Mouse (Mus musculus): ENCODE data around the gene Map3k21. TPM values are rescaled to one million over a fixed set of nuclear protein-coding genes. Genes with fewer than 3 reads are reported as not detected.

The Map3k21 gene
- not detected in 2 replicates for total RNA-seq (2017)

GRCm38 (mm10) chr8:125910365-125911228, at the start of gene Map3k21:
Gene Map3k21, plus strand, starts transcription at chr8:125910450.
- peak; percentile 17; the same call in 1 of the 2 replicates for ATAC-seq (replicated peaks; ENCODE audit: low read depth, poor library complexity, severe bottlenecking)

GRCm38 (mm10) chr8:125866125-125866524, 44.1 kb upstream of the Map3k21 start:
- ATAC-seq (replicated peaks; ENCODE audit: low read depth, poor library complexity, severe bottlenecking) = no peak

DNA sequence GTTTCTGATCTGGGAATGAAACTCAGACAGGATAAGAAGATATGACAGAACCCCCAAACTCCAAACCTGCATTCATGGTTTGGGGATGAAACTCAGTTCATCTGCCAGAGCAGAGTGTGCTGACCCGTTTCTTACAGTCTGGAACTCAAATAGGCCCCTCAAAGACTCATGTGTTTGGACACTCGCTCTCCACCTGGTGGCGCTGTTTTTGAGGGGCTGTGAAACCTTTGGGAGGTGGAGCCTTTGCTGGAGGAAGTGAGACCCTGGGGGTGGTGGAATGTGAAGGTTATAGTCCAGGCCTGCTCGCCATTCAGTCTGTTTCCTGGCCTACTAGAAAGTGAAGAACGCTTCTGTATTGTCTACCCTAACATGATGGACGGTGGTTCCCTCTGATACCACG, 41.7 kb upstream of the Map3k21 start:
- ATAC-seq (replicated peaks; ENCODE audit: low read depth, poor library complexity, severe bottlenecking) = no peak

DNA sequence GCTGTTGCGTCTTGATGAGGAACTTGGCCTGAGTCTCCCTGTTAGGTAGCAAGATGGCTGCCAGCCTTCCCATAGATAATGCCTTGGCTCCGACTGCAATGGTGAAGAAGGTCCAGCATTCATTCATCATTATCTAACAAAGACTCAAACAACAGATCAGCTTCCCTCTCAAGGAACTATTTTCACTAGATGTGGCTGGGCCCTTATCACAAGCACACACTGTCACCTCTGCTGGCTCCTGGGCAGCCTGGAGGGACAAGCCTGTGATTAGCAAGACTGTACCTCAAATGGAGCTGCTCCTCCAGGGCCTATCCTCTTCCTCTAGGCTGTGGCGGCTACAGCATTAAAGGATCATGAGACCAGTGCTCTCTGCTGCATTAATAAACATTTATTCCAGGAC, 40.5 kb upstream of the Map3k21 start:
- ATAC-seq (replicated peaks; ENCODE audit: low read depth, poor library complexity, severe bottlenecking) = no peak; the same call in 1 of the 2 replicates

DNA sequence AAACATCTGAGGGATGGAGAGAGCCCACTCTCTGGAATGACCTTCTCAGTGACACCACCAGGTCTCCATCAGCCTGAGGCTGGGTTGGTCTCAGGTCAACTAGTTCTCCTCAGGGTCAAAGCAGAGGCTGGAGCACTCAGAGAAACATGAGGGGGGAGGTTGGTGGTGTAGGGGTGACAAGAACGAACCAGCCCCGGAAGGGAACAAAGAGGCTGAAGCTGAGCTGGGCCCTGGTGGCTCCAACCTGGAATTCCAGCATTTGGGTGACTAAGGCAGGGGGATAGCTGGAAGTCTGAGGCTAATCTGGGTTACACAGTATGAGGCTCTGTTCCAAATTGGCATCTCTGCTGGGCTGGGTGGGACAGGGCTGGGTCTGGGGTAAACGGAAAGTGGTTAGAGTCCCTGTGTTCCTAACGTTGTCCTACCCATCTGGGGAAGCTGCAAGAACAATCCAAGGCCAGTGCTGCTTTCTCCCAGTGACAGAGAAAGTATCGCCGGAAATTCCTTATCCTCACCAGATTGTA, 40.0 kb upstream of the Map3k21 start:
- ATAC-seq (replicated peaks; ENCODE audit: low read depth, poor library complexity, severe bottlenecking) = no peak

- peak; percentile 71 for ATAC-seq (replicated peaks; ENCODE audit: low read depth, poor library complexity, severe bottlenecking)
Measured at GRCm38 (mm10) chr8:125870821-125871321, 39.4 kb upstream of the Map3k21 start.

- ATAC-seq (replicated peaks; ENCODE audit: low read depth, poor library complexity, severe bottlenecking) = no peak
Measured at GRCm38 (mm10) chr8:125872501-125873249, 37.6 kb upstream of the Map3k21 start.

DNA sequence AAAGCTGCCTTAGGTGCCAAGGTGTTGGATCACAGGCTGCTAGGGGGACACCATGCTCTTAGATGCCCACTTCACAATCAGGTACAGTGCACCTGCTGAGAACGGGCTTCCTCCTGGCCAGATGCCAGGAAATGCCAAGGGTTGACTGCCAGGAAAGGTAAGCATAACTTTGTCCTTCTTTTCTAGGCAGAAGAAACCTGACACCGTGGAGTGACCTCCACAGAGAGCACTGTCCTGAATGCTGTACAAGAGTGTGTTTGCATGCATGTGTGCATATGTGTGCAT, 37.1 kb upstream of the Map3k21 start:
- ATAC-seq (replicated peaks; ENCODE audit: low read depth, poor library complexity, severe bottlenecking) = no peak

- ATAC-seq (replicated peaks; ENCODE audit: low read depth, poor library complexity, severe bottlenecking) = no peak
Measured at GRCm38 (mm10) chr8:125880447-125880846, 29.8 kb upstream of the Map3k21 start.

- 0 out of 2 replicates have a peak, but pooled peaks have one; percentile 29 for ATAC-seq (replicated peaks; ENCODE audit: low read depth, poor library complexity, severe bottlenecking)
Measured at GRCm38 (mm10) chr8:125887549-125887948, 22.7 kb upstream of the Map3k21 start.

DNA sequence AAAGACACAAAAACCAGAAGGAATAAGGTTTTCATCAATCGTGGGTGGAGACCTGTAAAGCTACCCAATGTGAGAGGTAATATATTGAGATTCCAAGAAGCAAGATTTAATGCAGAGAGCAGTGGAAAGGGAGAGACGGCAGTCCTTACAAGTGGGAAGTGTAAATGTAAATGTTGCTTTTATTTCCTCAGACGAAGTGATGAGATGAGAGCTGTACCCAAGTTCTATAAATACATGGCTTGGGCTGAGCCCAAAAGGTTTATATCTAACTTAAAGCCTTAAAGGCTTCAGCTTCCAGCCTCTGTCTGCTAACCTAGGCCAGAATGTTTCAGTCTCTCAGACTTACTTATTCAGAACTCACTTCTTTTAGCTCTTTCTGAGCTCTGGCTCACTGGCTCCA, 20.3 kb upstream of the Map3k21 start:
- ATAC-seq (replicated peaks; ENCODE audit: low read depth, poor library complexity, severe bottlenecking) = no peak

DNA sequence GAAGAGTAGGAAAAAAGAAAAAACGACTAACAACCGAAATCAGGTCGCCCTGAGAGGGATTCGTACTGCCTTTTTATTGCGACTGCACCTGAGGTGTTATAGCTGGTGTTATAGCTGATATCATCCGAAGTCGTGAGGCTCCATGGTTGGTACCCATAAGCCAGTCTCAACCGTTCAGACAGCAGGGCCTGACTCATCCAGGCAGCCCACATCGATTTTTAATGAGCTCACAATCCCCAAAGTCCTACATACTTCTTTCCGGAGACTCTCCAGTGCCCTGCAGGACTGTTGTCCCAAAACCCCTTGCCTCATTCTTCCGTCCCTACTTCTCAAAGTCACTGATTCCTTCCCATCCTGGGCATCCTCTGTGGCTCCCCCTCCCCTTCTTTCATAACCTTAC, 12.9 kb upstream of the Map3k21 start:
- ATAC-seq (replicated peaks; ENCODE audit: low read depth, poor library complexity, severe bottlenecking) = no peak

GRCm38 (mm10) chr8:125897868-125898788, 12.1 kb upstream of the Map3k21 start, which contains the start of gene Pcnx2:
Gene Pcnx2, minus strand, starts transcription at chr8:125898317.
- ATAC-seq (replicated peaks; ENCODE audit: low read depth, poor library complexity, severe bottlenecking) = peak; percentile 9; the same call in 1 of the 2 replicates

DNA sequence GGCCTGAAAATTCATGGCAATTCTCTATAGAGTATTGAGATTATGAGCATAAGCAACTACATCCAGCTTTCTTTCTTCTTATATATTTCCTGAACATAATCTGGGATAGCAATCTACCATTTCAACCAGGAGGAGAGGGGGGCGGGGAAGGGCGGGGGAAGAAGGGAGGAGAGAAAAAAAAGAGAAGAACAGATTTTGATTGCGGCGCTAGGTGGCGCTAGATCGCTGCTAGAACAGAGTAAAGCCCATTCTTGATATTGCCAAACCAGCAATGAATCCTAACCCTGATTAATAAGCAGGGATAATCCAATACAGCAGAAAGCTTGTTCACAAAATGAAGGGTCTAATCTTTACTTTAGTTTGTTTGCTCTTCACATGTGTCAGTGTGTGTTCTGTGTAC, 11.4 kb upstream of the Map3k21 start:
- ATAC-seq (replicated peaks; ENCODE audit: low read depth, poor library complexity, severe bottlenecking) = peak; percentile 55; the same call in 1 of the 2 replicates

GRCm38 (mm10) chr8:125901167-125901566, 9.1 kb upstream of the Map3k21 start:
- ATAC-seq (replicated peaks; ENCODE audit: low read depth, poor library complexity, severe bottlenecking) = no peak

DNA sequence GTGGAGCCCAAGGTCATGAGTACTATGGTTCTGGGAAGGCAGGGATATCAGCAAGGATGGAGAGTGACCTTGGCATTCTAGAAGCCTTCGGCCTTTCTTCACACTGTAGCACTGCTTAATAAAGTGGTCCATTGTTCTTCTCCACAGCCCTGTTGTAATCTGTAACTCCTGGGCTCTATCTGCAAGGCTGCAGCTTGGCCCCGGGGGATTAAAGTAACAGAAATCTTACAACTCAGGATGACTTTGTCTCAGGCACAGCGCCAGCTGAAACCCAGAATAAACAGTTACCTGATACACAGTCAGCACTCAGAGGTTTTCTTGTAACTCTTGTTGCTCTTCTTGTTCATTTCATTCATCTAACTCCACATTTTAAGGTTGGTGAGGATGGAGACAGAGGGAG, 7.7 kb upstream of the Map3k21 start:
- ATAC-seq (replicated peaks; ENCODE audit: low read depth, poor library complexity, severe bottlenecking) = no peak

DNA sequence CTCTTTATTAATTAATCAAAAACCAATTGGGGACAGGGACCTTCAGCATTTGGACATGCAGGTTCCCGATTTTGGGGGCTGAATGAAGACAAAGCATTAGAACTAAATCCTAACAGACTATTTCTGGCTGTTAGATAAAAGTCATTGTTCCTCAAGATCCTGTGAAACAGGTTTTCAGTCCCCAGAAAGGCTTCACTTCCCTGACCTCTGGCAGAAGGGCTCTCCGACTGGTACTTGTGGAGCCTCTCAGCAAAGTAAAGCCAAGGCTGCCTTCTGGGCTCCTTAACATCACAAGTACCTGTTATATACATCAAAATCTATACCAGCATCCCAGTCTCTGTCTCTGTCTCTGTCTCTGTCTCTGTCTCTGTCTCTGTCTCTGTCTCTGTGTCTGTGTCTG, 4.9 kb upstream of the Map3k21 start:
- ATAC-seq (replicated peaks; ENCODE audit: low read depth, poor library complexity, severe bottlenecking) = no peak

DNA sequence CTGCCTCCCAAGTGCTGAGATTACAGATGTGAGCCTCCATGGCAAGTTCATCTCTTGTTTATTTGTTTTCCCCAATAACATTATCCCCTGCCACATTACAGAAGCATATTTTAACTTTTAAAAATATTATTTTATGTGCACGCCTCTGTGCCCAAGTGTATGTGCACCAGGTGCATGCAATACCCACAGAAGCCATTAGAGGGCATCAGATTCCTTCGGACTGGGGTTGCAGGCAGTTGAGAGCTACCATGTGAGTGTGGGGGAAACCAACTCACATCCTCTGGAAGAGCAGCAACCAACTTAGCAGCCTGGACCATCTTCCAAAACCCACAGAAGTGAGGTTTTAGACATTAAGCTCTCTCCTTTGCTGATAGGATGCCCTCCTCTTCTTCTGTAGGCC, 2.9 kb upstream of the Map3k21 start:
- ATAC-seq (replicated peaks; ENCODE audit: low read depth, poor library complexity, severe bottlenecking) = no peak

- no peak for ATAC-seq (replicated peaks; ENCODE audit: low read depth, poor library complexity, severe bottlenecking)
Measured at GRCm38 (mm10) chr8:125909661-125910364, 437 bp upstream of the Map3k21 start.

All from common myeloid progenitor, adult 5-6 weeks (primary cell).